Mouse (Mus musculus): ENCODE measurements around the gene Exosc9.
"Not testable (repeated sequence)": the region's sequence is repeated elsewhere in the genome, so short reads cannot be mapped to it uniquely, and the experiment has no call there.

The Exosc9 gene

DNA sequence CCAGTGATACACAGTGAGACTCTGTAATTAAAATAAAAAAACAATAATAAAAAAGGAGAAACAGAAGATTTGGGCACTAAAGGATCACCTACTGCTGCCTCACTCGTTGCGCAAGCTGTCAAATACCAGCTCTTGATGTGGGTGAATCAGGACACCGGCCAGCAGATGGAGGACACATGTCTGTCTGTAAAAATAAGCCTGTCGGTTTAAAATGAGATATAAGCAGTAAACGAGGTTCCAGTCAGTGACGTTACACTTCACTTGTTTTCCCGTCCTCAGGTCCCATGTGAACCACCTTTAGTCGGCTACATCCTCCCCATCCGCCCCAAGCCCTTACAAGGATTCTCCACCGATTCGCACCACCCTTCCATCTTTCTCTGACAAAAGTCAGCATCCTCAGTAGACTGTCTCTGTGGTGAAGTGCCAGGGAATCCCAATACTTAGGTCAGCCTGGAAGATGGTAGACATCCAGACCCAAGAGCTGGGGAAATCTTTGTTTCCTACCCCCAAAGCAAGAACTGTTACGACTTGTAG, 488 bp upstream of the Exosc9 start:
- DNase-seq (ENCODE audit: low spot score in 2 of 2) = peak in 1 of 2 experiments; percentile 19

DNA sequence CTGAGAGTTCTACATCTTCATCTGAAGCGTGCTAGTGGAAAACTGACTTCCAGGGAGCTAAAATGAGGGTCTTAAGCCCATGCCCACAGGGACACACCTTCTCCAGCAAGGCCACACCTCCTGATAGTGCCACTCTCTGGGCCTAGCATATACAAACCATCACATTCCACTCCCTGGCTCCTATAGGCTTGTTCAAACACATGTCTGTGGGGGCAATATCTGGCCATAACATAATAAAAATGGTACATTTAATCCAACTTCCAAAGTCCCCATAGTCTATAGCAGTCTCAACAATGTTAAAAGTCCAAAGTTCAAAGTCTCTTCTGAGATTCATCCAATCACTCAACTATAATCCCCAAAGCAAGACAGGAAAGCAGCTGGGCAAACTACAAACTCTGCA, 5.2 kb downstream of the Exosc9 start:
- DNase-seq (ENCODE audit: low spot score in 2 of 2) = no peak

DNA sequence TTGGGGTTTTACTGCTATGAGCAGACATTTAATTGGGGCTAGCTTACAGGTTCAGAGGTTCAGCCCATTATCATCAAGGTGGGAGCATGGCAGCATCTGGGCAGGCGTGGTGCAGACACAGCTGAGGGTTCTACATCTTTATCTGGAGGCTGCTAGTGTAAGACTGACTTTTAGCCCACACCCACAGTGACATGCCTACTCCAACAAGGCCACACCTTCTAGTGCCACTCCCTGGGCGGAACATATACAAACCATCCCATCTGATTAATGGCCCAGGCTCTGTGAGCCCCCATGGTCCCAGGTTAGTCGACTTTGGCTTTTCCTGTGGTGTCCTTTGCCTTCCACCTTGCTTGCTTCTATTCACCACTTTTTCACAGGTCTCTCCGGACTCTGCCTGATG, 7.2 kb downstream of the Exosc9 start:
- no peak for DNase-seq (ENCODE audit: low spot score in 2 of 2)

DNA sequence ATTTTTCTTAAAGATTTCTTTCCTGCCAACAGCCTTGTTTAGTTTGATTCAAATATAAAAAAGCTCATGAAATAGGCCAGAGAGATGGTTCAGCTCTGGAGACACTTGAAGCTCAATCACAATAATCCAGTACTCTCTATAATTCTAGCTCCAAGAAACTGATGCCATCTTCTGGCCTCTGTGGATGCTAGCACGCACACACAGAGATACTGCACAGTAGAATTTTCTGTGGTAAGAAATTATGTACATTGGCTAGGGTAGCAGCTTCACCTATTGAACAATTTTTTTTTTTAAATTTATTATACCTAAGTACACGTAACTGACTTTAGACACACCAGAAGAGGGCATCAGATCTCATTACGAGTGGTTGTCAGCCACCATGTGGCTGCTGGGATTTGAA, 11.3 kb downstream of the Exosc9 start:
- no peak for DNase-seq (ENCODE audit: low spot score in 2 of 2)

DNA sequence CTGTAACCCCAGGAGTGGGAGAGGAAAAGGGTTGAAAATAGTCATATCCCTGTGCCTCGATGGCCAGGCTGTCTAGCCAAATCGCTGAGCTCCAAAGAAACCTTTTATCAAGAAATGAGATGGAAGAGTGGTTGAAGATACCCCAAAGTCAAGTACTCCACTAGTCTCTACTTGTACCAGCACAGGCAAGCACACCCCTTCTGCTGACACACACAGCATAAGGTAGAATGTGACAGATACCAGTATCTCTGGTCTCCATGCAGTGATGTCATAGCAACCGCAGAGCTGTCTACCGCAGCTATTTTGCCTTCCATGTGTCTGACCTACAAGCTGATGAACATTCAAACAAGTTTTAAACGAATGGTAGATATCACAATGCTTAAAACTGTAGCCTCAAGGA, 17.4 kb downstream of the Exosc9 start:
- no peak for DNase-seq (ENCODE audit: low spot score in 2 of 2)

DNA sequence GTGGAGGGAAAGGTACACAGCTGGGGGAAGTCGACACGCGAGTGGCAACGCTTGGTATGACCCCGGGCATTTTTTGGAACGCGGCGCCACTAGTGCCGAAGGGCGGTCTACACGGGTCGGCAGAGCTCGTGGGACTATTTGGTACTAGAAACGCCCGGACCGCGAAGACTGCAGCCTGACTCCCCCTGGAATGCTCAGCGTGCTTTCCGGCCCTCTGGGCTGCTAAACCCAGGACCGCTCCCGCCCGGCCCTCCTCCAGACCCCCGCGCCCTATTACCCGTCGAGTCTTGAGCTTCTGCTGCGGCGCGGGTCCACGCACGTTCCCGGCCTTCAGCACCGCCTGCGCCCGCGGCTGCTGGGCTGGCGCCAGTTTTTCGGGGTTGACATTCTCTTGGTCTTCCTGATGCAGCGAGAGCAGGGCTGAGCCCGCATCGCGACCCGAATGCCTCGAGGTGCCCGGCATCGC, 19.0 kb downstream of the Exosc9 start:
- DNase-seq (ENCODE audit: low spot score in 2 of 2) = no peak

DNA sequence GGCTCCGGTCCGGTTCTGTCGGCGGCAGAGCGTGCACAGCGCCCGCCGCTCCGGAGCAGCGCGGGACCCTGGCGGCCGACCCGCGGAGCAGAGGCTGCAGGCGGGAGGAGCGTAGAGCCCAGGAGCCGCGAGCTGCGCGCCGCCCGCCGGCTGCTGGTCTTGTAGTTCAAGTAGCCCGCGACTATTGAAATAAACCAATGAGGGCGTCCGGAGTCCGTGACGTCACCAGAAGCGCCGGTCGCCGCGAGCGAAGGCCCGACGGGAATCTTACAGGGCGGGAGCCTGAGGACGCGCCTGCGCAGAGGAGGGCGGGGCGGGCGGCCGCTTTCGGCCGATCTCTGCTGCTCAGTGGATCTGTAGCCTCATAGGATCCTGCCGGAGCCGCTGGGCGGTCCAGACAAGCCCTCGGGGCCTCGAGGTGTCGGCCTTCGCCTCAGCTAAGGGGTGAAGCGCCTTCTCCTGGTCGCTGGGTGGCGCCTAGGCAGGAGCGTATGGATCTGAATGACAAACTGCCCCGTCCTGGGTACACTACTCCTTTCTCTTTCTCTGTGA, 19.5 kb downstream of the Exosc9 start, which contains the start of gene Ccna2:
Gene Ccna2, minus strand, starts transcription at position 324 of the 552 bp plus-strand sequence.
- DNase-seq (ENCODE audit: low spot score in 2 of 2) = peak; percentile 97 to 99

DNA sequence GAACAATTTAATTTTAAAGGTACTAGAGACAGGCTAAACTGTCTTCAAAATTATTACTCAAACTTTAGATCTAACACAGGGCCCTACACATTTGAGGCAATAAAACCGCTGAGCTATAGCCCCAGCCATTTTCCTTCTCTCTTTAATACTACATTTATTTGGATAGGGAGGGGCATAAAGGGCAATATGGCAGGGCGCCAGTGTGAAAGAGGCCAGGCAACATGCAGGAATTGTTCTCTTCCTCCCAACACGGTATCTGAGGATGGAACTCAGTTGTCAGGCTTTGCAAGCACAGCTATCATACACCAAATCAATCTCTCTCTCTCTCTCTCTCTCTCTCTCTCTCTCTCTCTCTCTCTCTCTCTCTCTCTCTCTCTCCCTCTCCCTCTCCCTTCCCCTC, 46.4 kb downstream of the Exosc9 start:
- no peak for DNase-seq (ENCODE audit: low spot score in 2 of 2)

DNA sequence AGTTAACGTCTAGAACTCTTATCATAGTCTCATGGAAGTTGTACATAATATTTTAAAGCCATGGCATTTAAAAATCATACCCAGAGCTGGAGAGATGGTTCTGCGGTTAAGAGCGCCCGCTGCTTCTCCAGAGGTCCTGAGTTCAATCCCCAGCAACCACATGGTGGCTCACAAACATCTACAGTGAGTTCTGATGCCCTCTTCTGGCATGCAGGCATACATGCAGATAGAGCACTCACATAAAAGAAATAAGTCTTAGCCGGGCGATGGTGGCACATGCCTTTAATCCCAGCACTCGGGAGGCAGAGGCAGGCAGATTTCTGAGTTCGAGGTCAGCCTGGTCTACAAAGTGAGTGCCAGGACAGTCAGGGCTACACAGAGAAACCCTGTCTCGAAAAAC, 47.4 kb downstream of the Exosc9 start:
- not testable (repeated sequence) for DNase-seq (ENCODE audit: low spot score in 2 of 2)

DNA sequence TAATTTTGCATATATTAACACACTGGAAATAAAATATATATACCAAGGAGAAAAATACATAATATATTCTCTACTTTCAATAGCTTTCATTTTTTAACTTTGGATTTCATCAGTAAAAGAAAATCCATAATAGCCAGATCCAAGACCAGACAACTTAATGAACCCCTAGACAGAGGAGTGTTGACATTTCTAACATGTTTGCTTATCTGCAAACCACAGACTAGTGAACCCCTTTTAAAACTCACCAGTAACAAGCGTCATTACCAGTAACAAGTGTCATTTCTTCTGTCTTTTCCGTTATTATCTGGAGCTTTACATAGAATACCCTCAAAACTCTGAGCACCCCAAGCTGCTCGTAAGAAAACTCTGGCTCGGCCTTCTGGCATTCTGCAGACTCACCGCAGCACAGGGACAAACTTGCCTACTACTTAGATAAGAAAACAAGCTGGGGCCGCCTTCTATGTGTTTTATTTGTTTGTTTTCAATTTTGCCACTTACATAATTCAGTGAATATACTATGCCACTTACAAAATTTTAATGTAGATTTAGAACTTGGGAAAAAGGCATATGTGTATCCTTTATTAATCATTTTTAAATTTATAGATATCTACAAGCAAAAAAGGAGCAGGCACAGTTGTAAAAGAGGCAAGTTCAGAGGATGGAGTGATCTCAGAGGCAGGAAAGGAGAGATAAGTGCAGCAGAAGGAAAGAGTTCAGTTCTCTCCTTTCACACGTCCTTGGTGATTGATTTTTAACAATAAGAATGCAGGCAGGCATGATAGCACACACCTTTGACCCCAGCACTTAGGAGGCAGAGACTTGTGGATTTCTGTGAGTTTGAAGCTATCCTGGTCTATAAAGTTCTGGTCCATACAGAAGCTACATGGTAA, 53.7 kb downstream of the Exosc9 start:
- DNase-seq (ENCODE audit: low spot score in 2 of 2) = no peak

DNA sequence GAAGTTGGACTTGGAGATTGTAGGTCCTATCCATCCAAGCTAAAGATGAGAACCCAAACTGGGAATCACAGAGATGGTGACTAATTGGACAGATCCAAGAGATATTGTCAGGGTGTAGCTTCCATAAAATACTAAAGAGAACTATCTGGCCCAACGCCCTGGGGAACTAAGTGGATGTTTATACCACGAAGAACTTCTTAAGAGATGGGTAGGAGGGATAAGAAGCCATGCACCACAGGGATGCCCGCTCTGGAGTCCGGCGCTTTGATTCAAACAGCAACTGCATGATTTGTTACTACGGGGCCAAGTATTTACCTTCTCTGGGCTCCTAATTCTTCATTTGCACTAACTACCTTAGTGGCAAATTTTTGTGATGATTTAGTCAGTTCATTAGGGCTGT, 60.3 kb downstream of the Exosc9 start:
- DNase-seq (ENCODE audit: low spot score in 2 of 2) = peak in 1 of 2 experiments; percentile 6

DNA sequence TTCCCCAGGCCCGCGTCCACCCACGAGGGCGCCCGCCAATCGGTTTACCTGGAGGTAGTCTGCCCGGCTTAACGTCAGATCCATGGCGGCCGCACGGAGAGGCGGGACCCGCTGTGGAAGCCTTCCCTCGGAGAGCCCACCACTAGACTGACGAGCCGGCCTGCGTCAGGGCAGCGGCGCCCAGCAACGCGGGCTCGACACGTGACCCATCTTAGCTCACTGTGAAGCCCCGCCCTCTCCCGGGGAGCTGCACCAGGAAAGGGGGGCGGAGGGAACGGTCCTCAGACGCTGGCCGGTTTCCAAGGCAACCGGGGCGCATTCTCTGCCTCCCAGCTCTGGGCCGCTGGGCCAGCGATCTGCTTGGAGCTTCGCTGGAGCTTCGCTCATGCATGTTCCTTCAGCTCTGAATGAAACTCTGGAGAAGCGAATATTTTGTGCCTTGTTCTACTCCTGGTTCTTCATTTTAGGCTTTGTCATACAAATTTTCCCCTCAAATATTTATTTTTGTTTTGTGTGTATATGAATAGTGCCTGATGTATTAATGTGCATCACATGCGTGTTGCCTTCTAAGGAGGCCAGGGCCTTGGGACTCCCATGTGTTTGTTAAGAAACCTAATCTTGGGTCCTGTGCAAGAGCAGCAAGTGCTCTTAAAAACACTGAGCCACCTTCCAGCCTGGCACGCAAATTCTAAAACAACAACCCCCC, 60.9 kb downstream of the Exosc9 start, which contains the start of gene Bbs7:
Gene Bbs7, minus strand, starts transcription at position 276 of the 706 bp plus-strand sequence.
- peak; percentile 92 for DNase-seq (ENCODE audit: low spot score in 2 of 2)

DNA sequence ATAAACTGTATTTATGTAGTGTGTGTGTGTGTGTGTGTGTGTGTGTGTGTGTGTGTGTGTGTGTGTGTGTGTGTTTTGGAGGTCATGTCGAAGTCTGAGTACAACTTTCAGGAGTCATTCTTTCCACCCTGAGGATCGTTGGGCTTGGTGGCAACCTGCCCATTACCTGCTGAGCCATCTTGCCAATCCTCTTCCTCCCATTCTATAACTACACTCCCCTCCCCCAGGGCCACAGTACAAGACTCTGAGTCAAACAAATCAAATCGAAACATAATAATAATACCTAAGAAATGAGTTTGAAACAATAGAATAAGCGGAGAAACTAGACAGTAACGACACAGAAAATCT, 61.5 kb downstream of the Exosc9 start:
- DNase-seq (ENCODE audit: low spot score in 2 of 2) = no peak

All from frontal cortex, postnatal 14 days (tissue).